Mouse (Mus musculus) MEL (cell line): ENCODE results near the gene Gk2. TPM values are rescaled to one million over a fixed set of nuclear protein-coding genes. Genes with fewer than 3 reads are reported as not detected.

Experiments
- DNase-seq: peaks from one replicate; pipeline ENCODE4 v3.0.0; 2011; ENCODE audit warnings: low read depth, low spot score
- H3K27ac ChIP-seq: 2 replicates; pipeline ENCODE4 v1.5.1; 2012; ENCODE audit warnings: low read depth, mild to moderate bottlenecking, control low read depth, low read length, moderate library complexity; ENCODE audit not compliant: control insufficient read depth
- H3K27me3 ChIP-seq, 2 experiments: fragments of 150-350 bp in 1 of 2; sonication (generic) in 1 of 2; 2 replicates each; pipeline ENCODE4 v1.6.1; 2012; ENCODE audit warnings: low read length in 2 of 2, mild to moderate bottlenecking in 2 of 2, improper control_type of control experiment in 1 of 2, moderate library complexity in 1 of 2; ENCODE audit not compliant: insufficient read depth in 2 of 2, control insufficient read depth in 1 of 2
- H3K36me3 ChIP-seq, 2 experiments: 2 replicates each; pipeline ENCODE4 v1.6.1; 2012 to 2014; ENCODE audit warnings: low read length in 2 of 2, improper control_type of control experiment in 1 of 2, inconsistent platforms in 1 of 2, mild to moderate bottlenecking in 1 of 2; ENCODE audit not compliant: insufficient read depth in 2 of 2, control insufficient read depth in 1 of 2
- H3K4me1 ChIP-seq, 2 experiments: fragments of 150-350 bp in 1 of 2; sonication (generic) in 1 of 2; 2 replicates each; pipeline ENCODE4 v1.6.1; 2012; ENCODE audit warnings: low read length in 2 of 2, improper control_type of control experiment in 1 of 2, mild to moderate bottlenecking in 1 of 2; ENCODE audit not compliant: insufficient read depth in 2 of 2, control insufficient read depth in 1 of 2
- H3K4me3 ChIP-seq, 2 experiments: fragments of 150-350 bp in 1 of 2; sonication (generic) in 1 of 2; 2 replicates each; pipeline ENCODE4 v1.5.1; 2012; ENCODE audit warnings: low read depth in 2 of 2, low read length in 2 of 2, mild to moderate bottlenecking in 2 of 2, moderate library complexity in 2 of 2, control low read depth in 1 of 2, improper control_type of control experiment in 1 of 2; ENCODE audit not compliant: control insufficient read depth in 1 of 2, insufficient read depth in 1 of 2
- H3K79me2 ChIP-seq: 2 replicates; pipeline ENCODE4 v1.6.1; 2012; ENCODE audit warnings: mild to moderate bottlenecking, low read length, moderate library complexity; ENCODE audit not compliant: control insufficient read depth, poor library complexity, insufficient read depth
- H3K9ac ChIP-seq: 2 replicates; pipeline ENCODE4 v1.6.1; 2012; ENCODE audit warnings: low read depth, mild to moderate bottlenecking, control low read depth, low read length, moderate library complexity; ENCODE audit not compliant: control insufficient read depth, poor library complexity, severe bottlenecking
- H3K9me3 ChIP-seq: fragments of 150-350 bp; sonication (generic); replicated peaks from 2 replicates; pipeline ENCODE4 v1.6.1; 2012; ENCODE audit warnings: mild to moderate bottlenecking, low read length, improper control_type of control experiment, moderate library complexity; ENCODE audit not compliant: insufficient read depth
- CHD1 ChIP-seq: IDR thresholded peaks from 2 replicates; pipeline ENCODE4 v1.6.1; 2012; ENCODE audit warnings: low read depth, mild to moderate bottlenecking, inconsistent platforms, low read length, improper control_type of control experiment
- E2F4 ChIP-seq: IDR thresholded peaks from 2 replicates; pipeline ENCODE4 v1.6.1; 2011; ENCODE audit warnings: low read depth, low read length, improper control_type of control experiment, borderline replicate concordance
- JUND ChIP-seq: IDR thresholded peaks from 2 replicates; pipeline ENCODE4 v1.6.1; 2011; ENCODE audit warnings: low read depth, mild to moderate bottlenecking, improper control_type of control experiment, low read length
- MAFK ChIP-seq: IDR thresholded peaks from 2 replicates; pipeline ENCODE4 v1.6.1; 2011; ENCODE audit warnings: low read depth, mild to moderate bottlenecking, low read length, improper control_type of control experiment, borderline replicate concordance
- MAX ChIP-seq: IDR thresholded peaks from 2 replicates; pipeline ENCODE4 v1.6.1; 2011; ENCODE audit warnings: low read length, improper control_type of control experiment
- MAZ ChIP-seq: IDR thresholded peaks from 2 replicates; pipeline ENCODE4 v1.6.1; 2012; ENCODE audit warnings: low read depth, mild to moderate bottlenecking, inconsistent platforms, low read length, improper control_type of control experiment
- MYB ChIP-seq: IDR thresholded peaks from 2 replicates; pipeline ENCODE4 v1.6.1; 2011; ENCODE audit warnings: mild to moderate bottlenecking, low read depth, low read length, improper control_type of control experiment
- MYC ChIP-seq: IDR thresholded peaks from 2 replicates; pipeline ENCODE4 v1.6.1; 2011; ENCODE audit warnings: low read depth, mild to moderate bottlenecking, low read length, improper control_type of control experiment, moderate library complexity
- NRF1 ChIP-seq: IDR thresholded peaks from 2 replicates; pipeline ENCODE4 v1.6.1; 2014; ENCODE audit warnings: low read depth, mild to moderate bottlenecking, inconsistent platforms, low read length, improper control_type of control experiment, moderate library complexity; ENCODE audit not compliant: poor library complexity, insufficient read depth, severe bottlenecking
- POLR2A ChIP-seq, 2 experiments: IDR thresholded peaks; 2 replicates each; pipeline ENCODE4 v1.6.1; 2011 to 2012; ENCODE audit warnings: low read length in 2 of 2, mild to moderate bottlenecking in 2 of 2, control low read depth in 1 of 2, improper control_type of control experiment in 1 of 2, low read depth in 1 of 2, moderate library complexity in 1 of 2; ENCODE audit not compliant: control insufficient read depth in 1 of 2, insufficient read depth in 1 of 2, poor library complexity in 1 of 2
- POLR2AphosphoS5 ChIP-seq: IDR thresholded peaks from 2 replicates; pipeline ENCODE4 v1.6.1; 2012; ENCODE audit warnings: low read depth, borderline replicate concordance, mild to moderate bottlenecking, inconsistent platforms, low read length, moderate library complexity, mixed read lengths
- RAD21 ChIP-seq: IDR thresholded peaks from 2 replicates; pipeline ENCODE4 v1.6.1; 2011; ENCODE audit warnings: mild to moderate bottlenecking, low read depth, low read length, improper control_type of control experiment
- SIN3A ChIP-seq: IDR thresholded peaks from 2 replicates; pipeline ENCODE4 v1.6.1; 2012; ENCODE audit warnings: low read length, improper control_type of control experiment, inconsistent platforms
- TCF12 ChIP-seq: IDR thresholded peaks from 2 replicates; pipeline ENCODE4 v1.6.1; 2014; ENCODE audit warnings: low read depth, mild to moderate bottlenecking, inconsistent platforms, low read length, improper control_type of control experiment, moderate library complexity
- USF1 ChIP-seq: IDR thresholded peaks from 2 replicates; pipeline ENCODE4 v1.6.1; 2014; ENCODE audit warnings: low read depth, mild to moderate bottlenecking, inconsistent platforms, low read length, improper control_type of control experiment, moderate library complexity
- USF2 ChIP-seq, 2 experiments: IDR thresholded peaks; 2 replicates each; pipeline ENCODE4 v1.6.1; 2011 to 2012; ENCODE audit warnings: improper control_type of control experiment in 2 of 2, low read length in 2 of 2, borderline replicate concordance in 1 of 2, inconsistent platforms in 1 of 2, low read depth in 1 of 2, mild to moderate bottlenecking in 1 of 2; ENCODE audit not compliant: insufficient read depth in 1 of 2
- ZC3H11A ChIP-seq: IDR thresholded peaks from 2 replicates; pipeline ENCODE4 v1.6.1; 2012; ENCODE audit warnings: low read depth, mild to moderate bottlenecking, inconsistent platforms, low read length, improper control_type of control experiment
- ZKSCAN1 ChIP-seq: IDR thresholded peaks from 2 replicates; pipeline ENCODE4 v1.6.1; 2012; ENCODE audit warnings: low read depth, mild to moderate bottlenecking, inconsistent platforms, low read length, improper control_type of control experiment, moderate library complexity
- ZNF384 ChIP-seq: IDR thresholded peaks from 2 replicates; pipeline ENCODE4 v1.6.1; 2012; ENCODE audit warnings: low read depth, mild to moderate bottlenecking, inconsistent platforms, low read length, improper control_type of control experiment
- polyA plus RNA-seq, 2 experiments: library from polyadenylated mRNA; stranded (reverse) in 1 of 2; unstranded in 1 of 2; fragments of >175 nt in 1 of 2; fragments of >200 nt in 1 of 2; gene quantifications; 2 replicates each; pipeline versions ENCODE4 v1.2.1 to v1.2.4; 2012; ENCODE audit warnings: low replicate concordance in 2 of 2, low read depth in 1 of 2; ENCODE audit not compliant: insufficient read length in 2 of 2, insufficient read depth in 1 of 2, missing spikeins in 1 of 2
- total RNA-seq: library from RNA; depleted of rRNA; stranded (reverse); fragments of 300-350 nt; gene quantifications from 2 replicates; pipeline ENCODE4 v1.2.3, GENCODE M21; 2012; rRNA removed

Gene Gk2
- total and polyA plus RNA-seq, 3 experiments, result not detected

GRCm38 (mm10) chr5:97409234-97409704 is 47.6 kb downstream of the Gk2 start:
- no peaks in the 10 kb centered on the region for H3K79me2 ChIP-seq
- DNase-seq, result no peak
- H3K4me3 ChIP-seq, result no peak overlapping the region
- no peaks in the 10 kb centered on the region for H3K4me1 ChIP-seq
- H3K36me3 ChIP-seq, result no peaks in the 10 kb centered on the region
- no peak overlapping the region for H3K9ac ChIP-seq
- TF ChIP-seq ZNF384 (no peak), MYB (no peak), ZKSCAN1 (no peak), USF2 (IDR thresholded peaks at IDR 0.05; ENCODE audit: borderline replicate concordance in 1 of 2, insufficient read depth in 1 of 2, low read depth in 1 of 2, low read length in 2 of 2) (no peak), TCF12 (no peak), USF1 (no peak), CHD1 (no peak), MAZ (no peak), MAFK (no peak), NRF1 (no peak), MYC (no peak), POLR2AphosphoS5 (no peak), SIN3A (no peak), E2F4 (no peak), ZC3H11A (no peak), POLR2A (IDR thresholded peaks at IDR 0.05; ENCODE audit: control insufficient read depth in 1 of 2, insufficient read depth in 1 of 2, low read depth in 1 of 2, low read length in 2 of 2, poor library complexity in 1 of 2) (no peak), JUND (no peak), MAX (no peak), RAD21 (no peak)
- H3K27ac ChIP-seq, result no peak overlapping the region
- no peaks in the 10 kb centered on the region; the same call in 1 of the 2 replicates for H3K9me3 ChIP-seq
- no peaks in the 10 kb centered on the region for H3K27me3 ChIP-seq

Other genes starting within 250 kb of the Gk2 start
- not detected in 2 replicates for gene Naa11, start 64.6 kb downstream of the Gk2 start, total RNA-seq
- gene Naa11, start 64.6 kb downstream of the Gk2 start, polyA plus RNA-seq, result not detected